Mouse (Mus musculus) right cerebral cortex, adult 18-20 months (tissue): ENCODE measurements at regions not wholly inside any gene's neighbourhood (a gene's known extent, or its start where the extent isn't known, plus 50 kb on each side); places are given as distances from the start of the nearest gene placed in this dataset.

Source experiments
- DNase-seq: peaks from one replicate; pipeline ENCODE4 v3.0.0; 2022; ENCODE audit warnings: mixed read lengths

DNA sequence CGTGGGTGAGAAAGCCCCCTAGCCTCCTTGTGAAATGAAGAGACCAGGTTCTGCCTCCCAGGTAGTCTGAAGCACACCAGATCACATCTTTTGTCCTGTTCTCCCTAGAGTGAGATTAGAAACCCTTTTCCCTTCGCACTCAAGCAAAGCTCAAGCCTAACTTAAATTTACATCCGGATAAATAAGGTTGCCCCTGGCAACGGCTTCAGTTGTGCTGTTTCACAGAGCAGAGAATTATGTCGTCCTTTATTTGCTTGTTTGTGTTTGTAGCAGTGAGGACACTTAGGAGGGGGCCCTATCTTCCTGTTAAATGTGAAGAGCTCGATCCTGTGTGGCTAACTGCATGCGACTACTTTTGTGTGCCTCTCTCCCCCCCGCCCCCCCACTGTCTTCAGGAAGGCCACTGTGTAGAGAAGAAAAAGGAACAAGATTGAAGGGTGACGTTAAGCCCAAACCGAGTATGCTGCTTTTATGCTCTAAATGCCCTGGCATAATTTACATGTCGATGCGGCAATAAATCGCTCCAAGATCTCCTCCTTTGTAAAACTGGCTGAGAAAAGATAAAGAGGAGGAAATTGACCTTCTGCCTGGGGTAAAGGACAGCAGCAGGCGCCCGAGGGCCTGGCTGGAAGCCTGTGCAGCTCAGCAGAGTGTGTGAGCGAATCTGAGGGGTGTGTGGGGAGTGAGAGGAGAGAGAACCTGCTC, 439.9 kb downstream of the Prdm2 start:
- no peak for DNase-seq

DNA sequence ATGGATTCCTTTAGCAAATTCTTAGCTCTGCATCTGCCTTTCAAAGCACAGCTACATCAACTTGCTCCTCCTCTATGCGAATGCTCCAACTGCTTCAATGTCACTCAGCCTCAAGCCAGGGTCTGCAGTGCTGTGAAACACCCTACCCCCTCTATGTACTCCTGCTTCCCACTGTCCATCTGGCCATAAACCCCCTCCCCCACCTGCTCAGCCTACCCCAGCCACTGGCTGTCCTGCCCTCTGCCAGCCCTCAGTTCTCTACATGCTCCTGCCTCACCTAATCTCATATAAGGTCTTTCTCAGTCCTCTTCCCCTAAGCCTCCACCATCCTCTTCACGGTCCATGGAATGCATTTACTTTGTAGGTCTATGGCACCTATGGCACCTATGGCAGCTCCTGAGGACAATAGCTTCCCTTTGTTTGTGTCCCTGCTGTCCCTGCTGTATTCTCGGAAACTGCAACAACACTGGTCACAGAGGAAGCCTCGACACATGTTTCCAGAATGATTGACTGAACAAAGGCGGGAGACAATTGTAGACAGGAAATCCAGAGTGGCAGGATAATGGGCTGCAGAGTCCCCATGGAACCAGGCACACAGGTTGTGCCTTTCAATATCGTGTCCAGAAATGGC, 441.2 kb downstream of the Prdm2 start:
- no peak for DNase-seq

DNA sequence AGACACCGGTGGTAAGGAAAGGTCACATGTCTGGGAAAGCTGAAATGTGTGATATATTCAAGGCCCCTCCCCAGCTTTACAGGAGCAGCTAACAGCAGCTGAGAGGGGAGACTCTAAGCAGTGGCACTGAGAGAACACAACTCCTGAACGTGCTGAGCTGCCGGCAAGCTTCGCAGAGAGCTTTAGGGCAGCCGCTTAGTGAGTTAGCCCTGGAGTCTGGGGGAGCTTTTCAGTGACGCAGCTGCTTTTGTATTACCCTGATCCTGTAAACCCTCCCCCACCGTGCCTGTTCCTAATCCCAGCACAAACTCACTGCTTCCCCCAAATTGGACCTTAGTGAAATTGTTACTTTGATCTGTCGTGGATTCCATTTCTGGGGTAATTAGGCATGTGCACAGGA, 442.6 kb downstream of the Prdm2 start:
- DNase-seq, result no peak

DNA sequence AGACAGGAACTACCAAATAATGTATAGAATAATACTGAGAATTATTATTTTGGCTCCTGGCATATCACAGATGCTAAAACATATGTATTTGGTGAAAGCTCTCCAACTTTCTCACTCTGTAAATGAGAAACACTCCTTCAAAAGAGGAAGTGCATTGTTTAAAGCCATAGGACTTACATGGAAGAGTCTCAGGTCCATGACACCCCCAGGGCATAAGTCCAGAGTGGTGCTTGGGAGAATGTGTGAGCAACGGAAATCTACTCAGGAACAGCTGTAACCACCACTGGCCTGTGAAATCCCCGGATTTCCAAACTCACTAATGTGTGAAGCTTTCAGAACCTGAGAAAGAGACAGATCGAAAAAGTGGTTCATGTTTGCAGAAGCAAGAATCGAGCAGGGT, 445.1 kb downstream of the Prdm2 start:
- DNase-seq, result no peak

DNA sequence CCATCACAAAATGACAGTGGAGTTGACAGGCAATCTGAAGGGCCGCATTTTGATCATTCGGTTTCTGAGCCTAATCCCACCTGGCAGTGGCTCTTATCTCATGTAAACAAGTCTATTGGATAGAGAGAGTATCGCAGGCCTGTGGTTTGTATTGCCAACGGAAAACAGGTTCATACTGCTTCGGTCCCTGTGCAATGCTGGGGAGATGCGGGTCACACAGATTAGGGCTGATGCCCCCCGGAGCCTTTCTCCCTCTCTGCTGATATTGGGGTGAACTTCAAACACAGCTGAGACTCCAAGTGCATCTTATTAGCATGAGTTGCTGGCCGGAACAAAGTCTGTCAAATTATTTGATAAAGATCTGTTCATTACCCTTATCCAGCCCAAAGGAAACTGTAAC, 451.2 kb downstream of the Prdm2 start:
- DNase-seq, result no peak

DNA sequence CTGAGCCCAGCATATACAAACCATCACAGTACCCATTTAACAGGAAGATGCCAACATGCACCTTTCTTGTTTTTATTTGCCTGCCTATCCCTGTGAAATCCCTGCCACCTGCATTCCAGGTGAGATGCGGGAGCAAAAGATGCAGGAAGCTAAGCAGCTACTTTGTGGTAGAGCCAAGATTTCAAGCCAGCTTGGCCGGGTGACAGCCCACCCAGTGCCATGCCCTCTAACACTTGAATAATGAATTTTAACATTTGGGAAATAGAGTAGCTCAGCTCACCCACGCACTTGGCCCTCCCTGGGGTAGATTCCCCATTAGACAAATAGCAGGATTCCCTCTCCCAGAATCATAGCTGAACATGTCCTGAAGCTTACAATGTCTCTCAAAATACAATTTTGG, 454.7 kb downstream of the Prdm2 start:
- DNase-seq, result no peak

DNA sequence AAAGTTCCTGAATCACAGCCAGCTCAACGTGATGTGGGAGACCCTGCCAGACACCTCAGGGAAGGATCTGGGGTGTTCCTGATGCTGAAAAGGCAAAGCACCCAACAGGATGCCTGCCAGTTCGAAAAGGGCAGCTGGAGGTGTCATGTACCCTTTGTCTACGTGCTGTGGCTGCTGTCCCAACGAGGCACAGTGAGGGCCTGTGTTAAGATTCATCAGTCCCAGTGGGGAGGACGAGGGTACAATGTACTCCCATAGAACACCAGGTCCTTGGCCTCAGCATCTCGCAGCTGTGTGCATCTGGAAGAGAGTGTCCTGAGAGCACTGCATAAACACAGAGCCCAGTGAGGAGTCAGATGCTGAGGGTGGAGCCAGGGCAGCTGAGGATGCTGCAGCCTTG, 456.5 kb downstream of the Prdm2 start:
- DNase-seq, result peak; percentile 33

DNA sequence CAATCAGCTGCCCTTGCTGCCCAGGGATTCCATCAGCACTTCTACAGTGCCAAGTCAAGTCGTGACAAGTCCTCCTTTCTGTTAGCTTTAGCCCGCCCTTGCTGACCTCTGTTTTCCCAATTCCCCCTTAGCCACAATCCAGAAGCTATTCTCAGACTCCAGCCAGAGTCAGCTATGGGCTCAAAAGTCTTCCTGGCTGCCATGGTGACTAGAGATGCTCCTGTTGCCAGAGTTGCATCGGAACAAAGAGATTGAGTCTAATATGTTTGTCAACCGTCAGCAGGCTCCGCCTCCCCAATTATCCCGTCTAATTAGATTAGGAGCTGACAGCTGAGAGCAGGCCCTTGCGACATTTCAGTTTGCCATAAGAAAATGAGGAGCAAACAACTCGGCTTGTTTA, 462.9 kb downstream of the Prdm2 start:
- no peak for DNase-seq

DNA sequence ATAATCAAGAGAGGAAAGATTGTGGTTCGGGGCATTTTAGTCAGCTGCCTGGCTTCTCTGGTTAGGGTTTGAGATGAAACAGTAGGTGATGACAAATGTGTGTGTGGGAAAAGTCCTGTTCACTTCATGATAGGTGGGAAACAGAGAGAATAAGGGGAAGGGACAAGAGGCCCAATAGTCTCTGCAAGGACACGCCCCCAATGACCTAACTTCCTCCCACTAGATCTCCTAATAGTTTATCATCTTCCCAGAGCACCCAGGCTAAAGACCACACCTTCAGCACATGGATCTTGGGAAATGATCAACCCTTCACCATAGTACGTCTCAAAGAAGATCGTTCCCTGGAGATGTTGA, 484.3 kb upstream of the Kazn start:
- DNase-seq, result no peak

DNA sequence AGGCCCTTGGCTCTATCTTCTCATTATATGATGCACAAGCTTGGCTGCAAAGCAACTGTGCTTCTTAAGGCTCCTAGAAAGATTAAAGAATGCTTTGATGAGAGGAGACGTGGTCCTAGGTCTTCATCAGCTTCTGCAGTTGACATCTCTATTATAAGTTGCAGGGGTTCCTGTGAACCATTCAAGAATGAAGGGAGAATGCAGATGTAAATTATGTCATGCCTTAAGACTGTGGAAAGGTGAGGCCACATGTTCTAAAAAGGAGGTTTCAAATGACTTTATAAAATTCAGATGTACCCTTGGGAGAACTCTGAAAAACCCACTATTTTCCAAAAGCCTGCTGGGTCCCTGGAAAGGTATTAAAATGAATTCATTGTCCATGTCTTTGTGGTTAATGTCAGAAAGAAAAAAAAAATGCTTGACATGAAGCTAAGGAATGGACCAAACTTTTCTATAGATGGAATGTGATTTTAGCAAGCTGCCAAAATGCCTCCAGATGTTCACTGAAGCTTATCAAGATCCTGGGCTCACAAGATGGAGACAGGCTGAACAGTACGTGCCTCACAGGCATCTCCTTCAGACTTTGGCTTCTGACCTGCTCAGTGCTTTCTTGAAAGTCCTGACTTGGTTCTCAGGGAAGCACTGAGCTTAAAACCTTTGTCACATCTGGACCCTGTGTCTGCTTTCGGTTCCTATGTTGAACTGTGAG, 483.8 kb upstream of the Kazn start:
- no peak for DNase-seq

DNA sequence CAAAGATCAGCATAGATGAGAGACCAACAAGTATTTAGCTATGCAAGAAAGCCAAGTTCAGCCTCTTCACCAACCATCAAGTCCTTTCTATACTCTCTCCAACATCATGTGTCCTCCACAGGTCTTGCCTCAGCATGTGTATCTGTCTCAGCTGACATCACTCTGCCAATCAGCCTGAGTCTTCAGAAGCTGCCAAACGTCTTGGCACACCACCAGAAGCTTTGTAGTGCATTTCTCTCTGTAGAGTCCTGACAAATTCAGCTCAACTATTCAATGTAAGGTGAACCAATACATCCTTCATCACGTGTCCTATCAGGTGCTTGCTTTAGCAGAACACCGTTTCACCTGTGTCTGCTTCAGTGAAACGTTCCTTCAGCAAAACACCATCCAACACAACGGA, 462.4 kb upstream of the Kazn start:
- no peak for DNase-seq

DNA sequence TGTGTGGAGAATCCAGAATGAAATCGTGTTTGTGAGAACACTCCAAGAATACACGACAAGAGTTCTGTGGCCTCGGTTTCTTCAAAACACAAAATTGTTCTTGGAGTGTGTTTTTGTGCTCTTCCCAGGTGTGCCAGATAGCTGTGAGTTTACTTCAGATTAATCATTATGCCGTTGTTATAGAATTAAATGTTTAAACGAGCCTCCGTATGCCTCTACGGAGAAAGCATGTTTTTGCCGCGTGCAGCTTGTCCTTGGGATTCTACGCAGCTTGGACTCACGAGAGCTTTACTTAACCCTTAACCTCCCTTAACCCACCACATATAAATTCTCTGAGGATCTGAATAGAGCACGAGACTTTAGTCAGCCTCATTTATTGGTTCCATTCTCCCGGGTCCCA, 455.7 kb upstream of the Kazn start:
- DNase-seq, result no peak

DNA sequence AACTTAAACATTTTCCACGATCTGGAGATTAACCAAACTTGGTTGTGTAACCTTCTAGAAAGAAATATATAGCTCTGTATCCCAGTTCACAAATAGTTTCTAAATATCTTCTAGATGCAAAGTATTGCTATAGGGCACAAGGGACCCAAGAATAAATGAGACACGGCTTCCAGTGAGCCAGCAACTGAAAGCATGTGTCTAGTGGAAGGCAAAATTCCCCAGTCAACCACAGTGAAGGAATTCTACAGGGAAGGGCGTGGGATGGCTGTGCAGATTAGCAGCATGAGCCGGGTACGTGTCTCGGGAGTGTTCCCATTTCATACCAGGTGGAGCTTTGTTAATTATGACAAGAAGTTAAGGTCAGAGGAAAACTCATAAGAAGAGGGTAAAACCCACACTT, 449.0 kb upstream of the Kazn start:
- DNase-seq, result no peak

DNA sequence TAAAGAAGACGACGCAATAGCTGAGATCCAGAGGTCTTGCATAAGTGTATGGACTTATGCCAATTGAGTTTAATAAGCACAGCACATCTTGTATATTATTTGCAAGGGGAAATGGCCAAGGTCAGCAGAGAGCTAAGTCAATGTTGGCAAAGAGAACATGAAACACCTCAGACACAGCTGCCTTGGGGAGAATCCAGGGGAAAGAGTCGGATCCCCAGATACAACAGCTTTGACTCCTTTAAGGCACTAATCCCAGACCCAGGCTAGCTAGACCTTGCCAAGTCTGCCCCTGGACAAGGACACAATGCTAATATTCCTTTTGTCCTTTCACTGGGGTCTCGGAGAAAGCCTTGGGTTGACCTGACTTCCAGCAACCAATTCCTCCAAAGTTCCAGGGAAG, 438.2 kb upstream of the Kazn start:
- DNase-seq, result no peak

DNA sequence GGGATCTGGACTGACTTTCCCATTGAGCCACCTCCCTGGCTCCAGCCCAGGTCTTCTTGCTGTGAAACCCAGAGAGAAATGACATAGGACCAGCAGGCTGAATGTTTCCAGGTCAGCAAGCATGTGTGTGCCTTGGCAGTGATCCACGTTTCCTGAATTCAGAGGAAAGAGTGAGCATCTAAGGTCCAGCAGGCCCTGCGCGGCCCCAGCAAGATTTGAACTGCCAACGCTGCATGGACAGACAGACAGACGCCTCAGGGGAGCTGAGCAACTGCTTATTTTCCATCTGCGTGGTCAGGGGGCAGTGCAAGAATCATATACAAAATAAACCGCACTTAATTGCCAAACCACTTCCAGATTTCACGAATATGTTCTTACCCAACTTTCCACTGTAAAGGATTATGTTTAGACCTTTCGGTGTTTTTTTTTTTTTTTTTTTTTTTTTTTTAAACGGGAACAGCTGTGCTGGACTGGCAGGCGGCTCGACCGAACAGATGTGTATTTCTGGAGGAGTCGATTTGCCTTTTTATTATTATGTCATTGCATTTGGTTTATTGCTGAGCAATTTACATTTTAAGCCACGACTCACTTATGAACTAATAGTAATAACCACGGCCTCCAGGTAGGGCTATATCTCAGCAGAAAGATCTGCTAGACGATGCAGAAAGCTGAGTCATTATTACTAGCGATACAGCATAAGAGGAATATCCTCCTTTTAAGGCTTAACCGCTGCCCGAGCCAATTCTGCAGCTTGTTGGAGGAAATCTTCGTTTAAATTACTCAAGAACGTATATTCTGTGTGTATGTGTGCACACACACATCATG, 435.7 kb upstream of the Kazn start:
- DNase-seq, result no peak

DNA sequence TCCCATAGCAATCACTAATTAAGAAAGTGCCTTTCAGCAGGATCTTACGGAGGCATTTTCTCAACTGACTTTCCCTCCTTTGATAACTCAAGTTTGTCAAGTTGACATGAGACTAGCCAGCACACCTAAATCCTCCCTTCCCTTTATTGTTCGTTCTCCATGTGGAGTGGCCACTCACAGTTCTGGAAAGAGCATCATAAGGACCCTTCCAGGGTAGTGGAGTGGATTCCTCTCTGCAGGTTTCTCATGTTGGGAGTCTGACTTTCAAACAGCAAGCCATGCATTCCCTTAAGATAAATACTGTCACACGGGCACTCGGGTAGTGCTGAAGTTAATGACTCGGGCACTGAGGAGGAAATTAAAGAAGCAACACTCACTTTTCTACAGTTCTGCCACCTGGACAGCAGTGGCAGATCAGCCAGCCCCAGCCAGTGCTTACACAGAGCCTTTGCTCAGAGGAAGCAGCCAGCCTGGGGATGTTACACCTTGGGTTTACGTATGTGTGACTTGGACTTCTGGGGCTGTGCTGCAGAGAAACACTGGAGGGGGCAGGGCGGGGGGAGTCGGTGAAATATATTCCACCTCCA, 432.8 kb upstream of the Kazn start:
- no peak for DNase-seq

DNA sequence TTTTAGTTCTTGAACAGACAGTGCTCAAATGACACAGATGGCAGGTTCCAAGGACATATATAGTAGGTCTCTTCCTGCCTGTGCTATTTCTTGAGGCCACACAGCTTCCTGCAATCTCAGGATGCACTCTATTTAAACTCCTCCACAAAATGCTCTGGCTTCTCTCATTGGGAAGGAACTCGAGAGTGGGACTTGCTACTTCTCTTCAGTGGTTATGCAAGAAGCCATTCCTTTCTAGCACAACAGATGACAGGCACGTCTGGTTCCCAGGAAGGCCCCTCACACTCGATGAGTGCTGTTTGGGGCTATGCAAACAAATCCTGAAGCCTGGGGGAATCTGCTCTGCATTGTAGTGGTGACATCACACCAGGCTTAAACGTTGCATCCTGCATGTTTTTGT, 425.6 kb upstream of the Kazn start:
- DNase-seq, result peak; percentile 40

DNA sequence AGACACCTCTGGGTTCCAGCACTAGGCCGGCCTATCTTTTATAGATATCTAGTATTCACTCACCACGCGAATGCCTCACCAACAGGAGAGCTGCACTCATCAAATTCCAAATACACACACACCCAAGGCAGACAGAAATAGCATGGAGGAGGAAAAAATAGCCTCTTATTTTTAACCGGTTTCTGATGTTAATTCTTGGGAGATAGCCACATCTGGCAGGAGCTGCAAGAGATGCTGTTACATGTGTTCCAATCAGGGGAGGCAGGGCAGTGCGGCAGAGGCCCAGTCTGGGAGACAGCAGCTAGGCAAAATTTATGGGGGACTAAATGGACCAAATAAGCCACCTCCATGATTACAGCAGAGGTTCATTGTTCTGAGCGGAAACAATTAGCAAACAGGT, 419.0 kb upstream of the Kazn start:
- DNase-seq, result no peak

DNA sequence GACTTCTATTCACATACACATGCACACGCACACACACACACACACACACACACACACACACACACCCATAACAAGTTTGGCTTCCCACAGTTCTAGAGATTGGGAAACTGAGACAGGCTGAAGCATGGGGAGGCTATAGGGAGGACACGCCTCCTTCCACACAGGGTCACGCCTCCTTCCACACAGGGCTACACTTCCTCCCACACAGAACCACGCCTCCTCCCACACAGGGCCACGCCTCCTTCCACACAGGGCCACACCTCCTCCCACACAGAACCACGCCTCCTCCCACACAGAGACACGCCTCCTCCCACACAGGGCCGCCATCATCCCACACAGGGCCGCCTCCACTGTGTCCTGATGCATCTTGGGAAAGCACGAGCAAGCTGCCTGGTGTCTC, 401.9 kb upstream of the Kazn start:
- DNase-seq, result no peak

DNA sequence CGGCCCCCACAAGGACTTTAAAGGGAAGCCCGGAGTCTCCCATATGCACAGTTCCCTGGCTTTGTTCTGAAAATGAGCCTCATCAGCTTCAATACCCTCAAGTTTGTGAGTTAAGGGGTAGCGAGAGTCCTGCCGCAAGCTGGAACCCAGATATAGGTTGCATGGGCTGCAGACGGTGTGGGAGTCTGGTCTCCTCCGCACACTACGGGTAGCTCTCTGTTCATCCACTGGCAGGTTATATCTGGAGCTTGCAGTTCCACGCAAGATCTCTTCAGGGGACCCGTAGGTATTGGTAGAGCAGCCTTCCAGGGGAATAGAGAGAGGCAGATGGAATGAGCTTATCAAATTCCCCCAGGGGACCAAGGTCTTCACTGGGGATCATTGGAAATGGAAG, 400.1 kb upstream of the Kazn start:
- peak; percentile 21 for DNase-seq

DNA sequence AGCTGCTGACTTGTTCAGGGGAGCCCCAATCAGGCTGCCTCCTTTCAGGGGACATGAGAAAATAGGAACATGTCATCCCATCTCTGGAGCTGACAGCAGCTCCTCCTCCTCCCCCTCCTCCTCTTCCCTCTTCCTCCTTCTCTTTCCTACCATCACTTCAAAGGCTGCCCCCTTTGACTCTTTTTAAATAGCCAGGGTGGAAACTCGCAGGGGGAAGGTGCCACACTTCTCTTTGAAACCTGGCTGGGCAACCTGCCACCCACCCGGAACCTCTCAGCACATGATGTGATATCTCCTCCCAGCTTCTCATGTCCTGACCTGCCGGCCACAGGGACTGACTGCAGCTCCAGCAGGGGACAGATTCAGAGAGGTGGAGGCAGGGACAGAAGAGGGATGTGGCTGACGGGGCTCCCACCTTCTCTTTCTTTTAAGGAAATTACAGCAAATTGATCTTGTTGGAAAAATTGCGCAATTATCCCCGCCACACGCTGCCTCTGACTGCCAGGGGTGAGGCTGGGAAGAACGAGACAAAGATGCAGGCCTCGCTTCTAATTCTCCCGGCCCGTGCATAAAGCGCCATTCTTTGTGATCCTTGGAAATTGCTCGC, 399.6 kb upstream of the Kazn start:
- no peak for DNase-seq

DNA sequence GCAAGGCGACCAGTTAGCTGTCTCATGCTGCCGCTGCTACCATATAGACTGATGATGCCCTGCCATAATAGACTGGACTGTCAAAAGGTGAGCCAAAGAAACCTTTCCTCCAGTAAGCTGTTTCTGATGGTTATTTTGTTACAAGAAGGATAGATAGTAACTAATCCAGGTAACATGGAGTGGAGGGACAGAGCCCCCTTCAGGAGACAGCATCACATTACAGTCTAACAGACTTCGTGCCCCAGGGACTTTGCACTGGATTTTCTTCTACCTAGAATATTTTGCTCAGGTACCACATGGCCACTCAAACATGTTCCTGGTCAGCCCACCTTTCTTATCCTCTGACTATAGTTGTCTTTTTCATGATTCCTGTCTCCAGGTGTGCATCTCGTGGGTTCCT, 398.9 kb upstream of the Kazn start:
- no peak for DNase-seq

DNA sequence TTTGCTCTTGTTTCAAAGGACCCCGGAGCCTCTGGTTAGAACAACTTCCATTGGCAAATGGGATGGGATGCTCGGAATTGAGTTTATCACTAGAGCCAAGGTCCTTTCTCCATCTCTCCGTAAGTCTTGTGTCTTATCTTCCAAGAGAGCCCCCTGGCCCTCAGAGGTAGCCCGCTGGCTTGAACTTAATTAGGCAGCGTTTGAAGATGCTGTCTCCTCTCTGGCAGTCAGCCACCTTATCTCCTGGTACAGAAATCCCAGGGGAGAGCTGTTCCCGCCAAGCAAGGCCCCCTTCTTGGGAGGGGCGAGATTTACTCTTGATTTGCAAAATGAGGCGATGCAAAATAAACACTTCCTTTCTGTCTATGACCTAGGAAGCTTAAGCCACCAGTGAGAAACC, 395.2 kb upstream of the Kazn start:
- DNase-seq, result no peak
